Mouse (Mus musculus) ES-Bruce4 (cell line): ENCODE results near the gene Smpd2. TPM values are rescaled to one million over a fixed set of nuclear protein-coding genes. Genes with fewer than 3 reads are reported as not detected.

Experiments
- H3K27ac ChIP-seq: 2 replicates; pipeline ENCODE4 v1.5.1; 2012; ENCODE audit warnings: low read length, inconsistent platforms; ENCODE audit not compliant: insufficient read depth
- H3K27me3 ChIP-seq: 2 replicates; pipeline ENCODE4 v1.6.1; 2012; ENCODE audit warnings: mild to moderate bottlenecking, low read length, inconsistent platforms; ENCODE audit not compliant: control insufficient read depth, poor library complexity, insufficient read depth, severe bottlenecking
- H3K36me3 ChIP-seq: 2 replicates; pipeline ENCODE4 v1.6.1; 2012; ENCODE audit warnings: inconsistent platforms, mild to moderate bottlenecking, low read length, moderate library complexity; ENCODE audit not compliant: control insufficient read depth, poor library complexity, insufficient read depth, severe bottlenecking
- H3K4me1 ChIP-seq: one replicate; pipeline ENCODE4 v1.8.1; 2011; ENCODE audit warnings: low read length; ENCODE audit not compliant: control insufficient read depth, insufficient read depth
- H3K4me3 ChIP-seq: 2 replicates; pipeline ENCODE4 v1.5.1; 2011; ENCODE audit warnings: low read depth, mild to moderate bottlenecking, low read length
- H3K9ac ChIP-seq: 2 replicates; pipeline ENCODE4 v1.6.1; 2012; ENCODE audit warnings: low read depth, mild to moderate bottlenecking, inconsistent platforms; ENCODE audit not compliant: poor library complexity, severe bottlenecking
- H3K9me3 ChIP-seq: replicated peaks from 2 replicates; pipeline ENCODE4 v1.6.1; 2012; ENCODE audit warnings: mild to moderate bottlenecking, low read length, inconsistent platforms; ENCODE audit not compliant: control insufficient read depth, poor library complexity, insufficient read depth, severe bottlenecking
- CTCF ChIP-seq: IDR thresholded peaks from one replicate; pipeline ENCODE4 v1.8.1; 2011; ENCODE audit warnings: low read depth, low read length
- EP300 ChIP-seq: IDR thresholded peaks from 2 replicates; pipeline ENCODE4 v1.6.1; 2011; ENCODE audit warnings: low read depth, low read length; ENCODE audit not compliant: insufficient read depth
- POLR2A ChIP-seq: IDR thresholded peaks from one replicate; pipeline ENCODE4 v1.8.1; 2011; ENCODE audit warnings: low read length; ENCODE audit not compliant: insufficient read depth
- polyA plus RNA-seq: library from polyadenylated mRNA; stranded (reverse); fragments of >200 nt; gene quantifications from 2 replicates; pipeline ENCODE4 v1.2.4, GENCODE M21; 2011; ENCODE audit warnings: low read depth; ENCODE audit not compliant: missing spikeins, insufficient read depth, insufficient read length

Gene Smpd2
- polyA plus RNA-seq, 1 experiment, result 10.4 TPM

- no peaks in the 10 kb centered on the region for H3K4me1 ChIP-seq
- H3K4me3 ChIP-seq, result no peak overlapping the region
- H3K27ac ChIP-seq, result no peak overlapping the region
- H3K9ac ChIP-seq, result no peak overlapping the region
- H3K36me3 ChIP-seq, result no peaks in the 10 kb centered on the region; the same call in 1 of the 2 replicates
- H3K27me3 ChIP-seq, result no peaks in the 10 kb centered on the region
- no peak for TF ChIP-seq POLR2A
- TF ChIP-seq CTCF, result no peak
- no peak for TF ChIP-seq EP300
- no peaks in the 10 kb centered on the region for H3K9me3 ChIP-seq
Measured at GRCm38 (mm10) chr10:41452791-41453190, 37.4 kb downstream of the Smpd2 start.

DNA sequence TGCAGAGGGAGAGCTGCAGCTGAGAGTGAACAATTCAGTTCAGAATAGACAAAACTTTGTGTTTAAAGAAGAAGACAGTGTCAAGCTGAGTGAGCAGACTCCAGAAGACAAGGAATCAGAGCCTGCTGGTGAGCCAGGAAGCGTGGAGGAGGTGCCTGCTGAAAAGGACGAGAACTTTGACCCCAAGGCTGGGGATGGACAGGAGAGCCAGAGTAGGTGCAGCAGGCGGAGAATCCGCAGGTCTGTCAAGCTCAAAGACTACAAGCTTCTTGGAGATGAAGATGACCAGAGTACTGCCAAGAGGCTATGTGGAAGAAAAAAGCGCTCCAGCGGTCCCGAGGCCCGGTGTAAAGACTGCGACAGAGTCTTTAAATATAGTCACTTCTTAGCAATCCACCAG is 38.5 kb downstream of the Smpd2 start:
- no peak for TF ChIP-seq CTCF
- no peak for TF ChIP-seq EP300
- TF ChIP-seq POLR2A, result no peak
- Histone ChIP-seq H3K9ac (no peak overlapping the region), H3K4me3 (no peak overlapping the region), H3K4me1 (no peaks in the 10 kb centered on the region), H3K36me3 (no peaks in the 10 kb centered on the region; the same call in 1 of the 2 replicates), H3K9me3 (no peaks in the 10 kb centered on the region), H3K27ac (no peak overlapping the region), H3K27me3 (no peaks in the 10 kb centered on the region)

DNA sequence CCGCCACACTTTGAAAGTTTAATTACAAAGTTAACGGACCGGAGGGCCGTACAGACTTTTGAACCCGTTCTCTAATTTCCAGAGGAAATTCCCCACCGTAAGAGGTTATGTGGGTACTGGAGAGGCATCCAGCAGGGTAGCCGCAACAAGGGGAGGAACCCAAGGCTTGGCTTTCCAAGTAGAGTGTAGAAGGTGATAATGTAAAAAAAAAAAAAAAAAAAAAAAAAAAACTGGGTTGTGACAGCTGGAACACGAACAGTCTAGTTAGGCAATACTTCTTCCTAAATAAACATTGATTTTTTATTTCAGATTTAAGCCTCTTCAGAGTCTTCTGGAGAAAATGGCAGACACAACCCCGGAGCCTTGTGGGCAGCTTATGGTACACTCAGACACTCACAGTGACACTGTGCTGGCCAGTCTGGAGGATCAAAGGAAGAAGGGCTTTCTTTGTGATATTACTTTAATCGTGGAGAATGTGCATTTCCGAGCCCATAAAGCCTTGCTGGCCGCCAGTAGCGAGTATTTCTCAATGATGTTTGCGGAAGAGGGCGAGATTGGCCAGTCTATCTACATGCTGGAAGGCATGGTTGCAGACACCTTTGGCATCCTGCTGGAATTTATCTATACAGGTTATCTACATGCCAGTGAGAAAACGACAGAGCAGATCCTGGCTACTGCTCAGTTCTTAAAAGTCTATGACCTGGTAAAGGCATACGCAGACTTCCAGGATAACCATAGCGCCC is 39.2 kb downstream of the Smpd2 start:
- no peaks in the 10 kb centered on the region for H3K9me3 ChIP-seq
- H3K9ac ChIP-seq, result peak overlapping the region; percentile 91
- peak overlapping the region; percentile 93 for H3K4me3 ChIP-seq
- no peaks in the 10 kb centered on the region for H3K27me3 ChIP-seq
- H3K36me3 ChIP-seq, result no peaks in the 10 kb centered on the region; the same call in 1 of the 2 replicates
- H3K4me1 ChIP-seq, result no peaks in the 10 kb centered on the region
- H3K27ac ChIP-seq, result no peak overlapping the region
- TF ChIP-seq POLR2A (no peak), EP300 (no peak), CTCF (no peak)

GRCm38 (mm10) chr10:41450137-41450670 is 40.0 kb downstream of the Smpd2 start, which contains the start of gene Zbtb24:
TSS of gene Zbtb24 (plus strand) at chr10:41450383.
- no peaks in the 10 kb centered on the region for H3K27me3 ChIP-seq
- peak within 1 kb of the TSS; percentile 91 for H3K9ac ChIP-seq
- TF ChIP-seq POLR2A (peak; percentile 76), EP300 (0 out of 2 replicates have a peak, but pooled peaks have one; percentile 43), CTCF (no peak)
- no peaks in the 10 kb centered on the region for H3K9me3 ChIP-seq
- H3K36me3 ChIP-seq, result no peaks in the 10 kb centered on the region; the same call in 1 of the 2 replicates
- H3K27ac ChIP-seq, result peak within 1 kb of the TSS; percentile 95
- H3K4me1 ChIP-seq, result no peaks in the 10 kb centered on the region
- peak within 1 kb of the TSS; percentile 97 for H3K4me3 ChIP-seq

- no peaks in the 10 kb centered on the region; the same call in 1 of the 2 replicates for H3K36me3 ChIP-seq
- H3K27me3 ChIP-seq, result no peaks in the 10 kb centered on the region
- TF ChIP-seq CTCF (no peak), POLR2A (no peak), EP300 (no peak)
- H3K4me3 ChIP-seq, result peak overlapping the region; percentile 97
- no peaks in the 10 kb centered on the region for H3K9me3 ChIP-seq
- peak overlapping the region; percentile 91 for H3K9ac ChIP-seq
- no peaks in the 10 kb centered on the region for H3K4me1 ChIP-seq
- peak overlapping the region; percentile 95 for H3K27ac ChIP-seq
Measured at GRCm38 (mm10) chr10:41449684-41450083, 40.5 kb downstream of the Smpd2 start.

DNA sequence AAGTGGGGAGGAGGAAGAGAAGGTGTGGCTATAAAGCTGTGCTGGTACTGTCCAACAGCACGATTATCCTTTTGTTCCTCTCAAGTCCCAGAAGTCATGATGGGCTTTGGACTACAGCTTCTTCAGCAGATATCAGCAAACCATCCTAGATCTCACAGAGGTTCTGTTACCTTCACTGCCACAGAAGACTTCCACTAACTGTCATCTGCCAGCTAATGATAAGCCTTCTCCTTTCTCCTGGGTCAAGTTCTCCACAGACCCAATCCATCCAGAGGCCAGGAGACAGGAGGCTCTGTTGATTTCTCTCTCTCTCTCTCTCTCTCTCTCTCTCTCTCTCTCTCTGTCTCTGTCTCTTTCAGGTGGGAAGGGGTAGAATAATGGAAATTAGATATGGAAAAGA is 42.0 kb downstream of the Smpd2 start:
- Histone ChIP-seq H3K27ac (no peak overlapping the region), H3K27me3 (no peaks in the 10 kb centered on the region), H3K9ac (no peak overlapping the region), H3K4me3 (no peak overlapping the region), H3K9me3 (no peaks in the 10 kb centered on the region), H3K36me3 (no peaks in the 10 kb centered on the region; the same call in 1 of the 2 replicates), H3K4me1 (no peaks in the 10 kb centered on the region)
- TF ChIP-seq EP300 (no peak), POLR2A (no peak), CTCF (no peak)

Other genes starting within 250 kb of the Smpd2 start
- gene Fig4, start 187.1 kb downstream of the Smpd2 start, polyA plus RNA-seq, result 22.0 and 23.6 TPM in 2 replicates
- 0.09 TPM in 1 of 2 replicates, not detected in the other for gene Ak9, start 186.4 kb downstream of the Smpd2 start, polyA plus RNA-seq
- gene Zbtb24, start 40.0 kb downstream of the Smpd2 start, polyA plus RNA-seq, result 13.5 and 13.7 TPM in 2 replicates
- 11.7 and 11.9 TPM in 2 replicates for gene Mical1, start 14.1 kb downstream of the Smpd2 start, polyA plus RNA-seq
- gene Ppil6, start 70 bp upstream of the Smpd2 start, polyA plus RNA-seq, result 3.8 and 4.6 TPM in 2 replicates
- 298 and 315 TPM in 2 replicates for gene Cd164, start 29.0 kb upstream of the Smpd2 start, polyA plus RNA-seq
- 3.5 and 5.1 TPM in 2 replicates for gene Ccdc162, start 226.3 kb upstream of the Smpd2 start, polyA plus RNA-seq